Mouse (Mus musculus) heart, embryonic 16.5 days (tissue): ENCODE results near the gene Pla2g3. TPM values are rescaled to one million over a fixed set of nuclear protein-coding genes. Genes with fewer than 3 reads are reported as not detected.
A peak's percentile ranks its signal among the peaks of the same experiment; 100 is the strongest.

ENCODE experiments used
- ATAC-seq: fragments of 200-750 bp; cut with Nextera tagmentation; replicated peaks from 2 replicates; pipeline ENCODE4 v1.8.0; 2017; ENCODE audit warnings: moderate number of reproducible peaks; ENCODE audit not compliant: insufficient read depth, low FRiP score; ENCODE audit errors: extremely low read depth
- H3K27ac ChIP-seq: fragments of 300-500 bp; sonication (generic); 2 replicates; pipeline ENCODE4 v1.5.1; 2014; ENCODE audit warnings: mild to moderate bottlenecking, low read length, control low read depth, moderate library complexity
- H3K27me3 ChIP-seq: fragments of 300-500 bp; sonication (generic); 2 replicates; pipeline ENCODE4 v1.6.1; 2014; ENCODE audit warnings: low read length, mixed read lengths; ENCODE audit not compliant: control insufficient read depth, insufficient read depth
- H3K36me3 ChIP-seq: fragments of 300-500 bp; sonication (generic); 2 replicates; pipeline ENCODE4 v1.6.1; 2014; ENCODE audit not compliant: control insufficient read depth, insufficient read depth
- H3K4me1 ChIP-seq: fragments of 300-500 bp; sonication (generic); 2 replicates; pipeline ENCODE4 v1.6.1; 2014; ENCODE audit warnings: low read length, mixed read lengths; ENCODE audit not compliant: control insufficient read depth, insufficient read depth
- H3K4me2 ChIP-seq: fragments of 300-500 bp; sonication (generic); 2 replicates; pipeline ENCODE4 v1.6.1; 2014; ENCODE audit warnings: low read depth, mild to moderate bottlenecking, control low read depth, low read length
- H3K4me3 ChIP-seq: fragments of 300-500 bp; sonication (generic); 2 replicates; pipeline ENCODE4 v1.5.1; 2014; ENCODE audit warnings: mild to moderate bottlenecking, control low read depth, low read length
- H3K9ac ChIP-seq: fragments of 300-500 bp; sonication (generic); 2 replicates; pipeline ENCODE4 v1.6.1; 2014; ENCODE audit warnings: low read length, control low read depth
- H3K9me3 ChIP-seq: fragments of 300-500 bp; sonication (generic); replicated peaks from 2 replicates; pipeline ENCODE4 v1.6.1; 2016; ENCODE audit warnings: low read length; ENCODE audit not compliant: control insufficient read depth
- WGBS: fragments of 180-500 bp; shearing (Covaris S2); extraction: QIAGEN DNeasy Blood & Tissue Kit; methylation state at CpG from one replicate; pipeline ENCODE4 v1.1.7; 2014; 5-methylcytosine and 5-hydroxymethylcytosine counted together
- polyA plus RNA-seq: library from polyadenylated mRNA; unstranded; fragments of >200 nt; fragmentation: Nextera tagmentation; extraction: Ambion mirVana; gene quantifications from 2 replicates; pipeline ENCODE4 v1.2.1, GENCODE M21; 2015

The Pla2g3 gene
- polyA plus RNA-seq, 1 experiment from 2014 or later, result 0.20 TPM

DNA sequence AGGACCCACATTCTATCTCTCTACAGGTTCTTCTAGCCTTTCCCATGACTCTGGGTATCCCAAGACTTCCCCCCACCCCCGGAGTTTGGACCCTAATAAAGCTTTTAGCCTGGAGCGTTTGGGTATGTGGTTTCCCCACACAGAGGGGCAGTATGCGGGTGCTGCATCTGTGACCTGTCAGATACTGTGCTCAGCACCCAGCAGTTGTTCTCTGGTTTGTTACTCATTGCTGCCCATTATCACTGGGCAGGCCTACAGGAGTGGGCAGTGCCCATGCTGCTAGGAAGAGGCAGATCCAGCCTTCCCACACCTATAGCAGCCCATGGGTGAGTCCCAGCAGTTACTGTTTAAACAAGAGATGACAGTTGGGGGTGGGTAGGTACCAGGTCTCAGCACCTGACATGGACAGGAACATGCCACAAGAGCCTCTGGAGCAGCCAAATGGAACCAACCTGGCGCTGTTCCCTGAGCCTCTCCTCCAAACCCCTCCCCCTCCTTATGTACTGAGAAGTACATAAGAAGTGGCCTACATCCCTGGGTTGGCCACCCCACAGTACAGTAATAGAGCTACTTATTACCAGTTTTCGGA, 48.8 kb downstream of the Pla2g3 start:
- 91% methylated on average over 5 of the region's 5 CpGs for WGBS
- H3K4me3 ChIP-seq, result peak overlapping the region; percentile 83
- H3K9ac ChIP-seq, result peak overlapping the region; percentile 76
- ATAC-seq, result no peak
- peak overlapping the region; percentile 95 for H3K27ac ChIP-seq
- peak overlapping the region; percentile 70 for H3K4me2 ChIP-seq
- no peaks in the 10 kb centered on the region for H3K9me3 ChIP-seq
- H3K36me3 ChIP-seq, result peaks cover 21% of the 10 kb centered on the region
- peaks cover 36% of the 10 kb centered on the region for H3K4me1 ChIP-seq
- H3K27me3 ChIP-seq, result no peaks in the 10 kb centered on the region

- Histone ChIP-seq H3K4me3 (peak overlapping the region; percentile 83), H3K27ac (no peak overlapping the region), H3K36me3 (peaks cover 13% of the 10 kb centered on the region), H3K9me3 (no peaks in the 10 kb centered on the region), H3K9ac (peak overlapping the region; percentile 89), H3K4me2 (peak overlapping the region; percentile 70), H3K4me1 (peaks cover 36% of the 10 kb centered on the region), H3K27me3 (no peaks in the 10 kb centered on the region)
- ATAC-seq, result no peak
- 64% methylated on average over 3 of the region's 3 CpGs for WGBS
These were observed 49.6 kb downstream of the Pla2g3 start for GRCm38 (mm10) chr11:3537711-3538110.

- Histone ChIP-seq H3K9ac (peak overlapping the region; percentile 89), H3K4me1 (peaks cover 39% of the 10 kb centered on the region), H3K4me2 (peak overlapping the region; percentile 70), H3K9me3 (no peaks in the 10 kb centered on the region), H3K36me3 (peaks cover 9% of the 10 kb centered on the region; the same call in 1 of the 2 replicates), H3K27ac (peak overlapping the region; percentile 72), H3K27me3 (no peaks in the 10 kb centered on the region), H3K4me3 (peak overlapping the region; percentile 83)
- 46% methylated on average over 4 of the region's 4 CpGs for WGBS
- ATAC-seq, result no peak
These were observed 50.3 kb downstream of the Pla2g3 start for GRCm38 (mm10) chr11:3538341-3538740.

GRCm38 (mm10) chr11:3539111-3539825, 51.2 kb downstream of the Pla2g3 start:
- Histone ChIP-seq H3K27ac (peak overlapping the region; percentile 72), H3K9ac (peak overlapping the region; percentile 89), H3K27me3 (no peaks in the 10 kb centered on the region), H3K4me3 (peak overlapping the region; percentile 83), H3K4me1 (peaks cover 43% of the 10 kb centered on the region), H3K36me3 (peaks cover 4% of the 10 kb centered on the region; the same call in 1 of the 2 replicates), H3K9me3 (no peaks in the 10 kb centered on the region), H3K4me2 (peak overlapping the region; percentile 70)
- WGBS, result 4% methylated on average over 33 of the region's 33 CpGs
- ATAC-seq, result peak; percentile 84

DNA sequence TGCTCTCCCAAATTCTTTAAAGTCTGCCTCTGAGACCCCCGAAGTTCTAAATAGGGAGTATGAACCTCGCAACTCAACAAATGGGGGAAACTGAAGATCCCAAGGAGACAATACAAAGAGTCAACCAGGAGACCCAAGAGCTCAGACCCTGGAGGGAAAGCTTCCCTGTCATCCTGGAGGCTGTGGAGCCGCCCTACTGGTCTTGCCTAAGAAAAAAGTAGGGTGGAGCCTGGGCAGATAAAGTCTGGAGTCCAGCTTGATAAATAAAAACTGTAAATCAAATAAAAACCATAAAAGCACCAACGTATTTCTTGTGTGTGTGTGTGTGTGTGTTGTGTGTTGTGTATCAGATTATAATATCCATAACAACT, 51.7 kb downstream of the Pla2g3 start:
- ATAC-seq, result no peak
- WGBS, result 75% methylated on average over 4 of the region's 4 CpGs
- Histone ChIP-seq H3K27ac (no peak overlapping the region), H3K9me3 (0 out of 2 replicates have a peak, but pooled peaks cover 4% of the 10 kb centered on the region), H3K27me3 (no peaks in the 10 kb centered on the region), H3K4me3 (peak overlapping the region; percentile 83), H3K4me2 (peak overlapping the region; percentile 70), H3K36me3 (no peaks in the 10 kb centered on the region), H3K4me1 (peaks cover 38% of the 10 kb centered on the region), H3K9ac (no peak overlapping the region)

DNA sequence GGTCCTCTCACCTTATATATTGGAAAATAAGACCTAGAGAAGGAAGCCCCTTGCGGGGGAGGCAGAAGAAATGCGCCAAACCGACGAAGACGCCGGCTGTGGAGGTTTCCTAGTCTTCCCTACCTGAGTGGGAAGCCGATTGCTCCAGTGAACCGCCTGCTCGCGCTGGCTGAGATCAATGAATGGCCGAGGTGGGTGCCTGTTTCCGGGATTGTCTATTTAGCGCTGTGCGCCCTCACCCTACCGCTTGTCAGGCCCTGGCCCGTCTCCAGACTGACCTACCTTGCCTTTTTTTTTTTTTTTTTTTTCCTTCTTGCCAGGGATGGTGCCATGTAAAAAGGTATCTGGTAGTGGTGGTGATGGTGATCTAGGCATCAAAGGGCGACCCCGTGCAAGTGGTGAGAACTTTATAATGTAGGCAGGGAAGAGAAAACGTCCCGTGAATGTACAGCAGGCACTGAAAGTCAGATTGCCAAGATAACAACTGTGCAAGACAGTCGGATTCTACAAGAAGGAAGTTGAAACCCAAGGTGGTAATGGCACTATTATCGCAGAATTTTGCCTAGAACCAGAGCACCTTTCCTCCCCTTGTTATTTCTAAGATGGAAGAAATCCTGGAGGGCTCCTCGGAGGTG, 52.5 kb downstream of the Pla2g3 start, which contains the start of gene Smtn:
Gene Smtn (minus strand): TSS at position 162 of the 635 bp plus-strand sequence.
- H3K9ac ChIP-seq, result peak within 1 kb of the TSS; percentile 65
- 85% methylated on average over 23 of the region's 23 CpGs for WGBS
- no peaks in the 10 kb centered on the region for H3K36me3 ChIP-seq
- H3K4me3 ChIP-seq, result peak within 1 kb of the TSS; percentile 83
- H3K27me3 ChIP-seq, result no peaks in the 10 kb centered on the region
- H3K4me2 ChIP-seq, result peak within 1 kb of the TSS; percentile 70
- ATAC-seq, result no peak
- peaks cover 34% of the 10 kb centered on the region for H3K4me1 ChIP-seq
- H3K27ac ChIP-seq, result peak within 1 kb of the TSS; percentile 56; the same call in 1 of the 2 replicates
- H3K9me3 ChIP-seq, result 0 out of 2 replicates have a peak, but pooled peaks cover 4% of the 10 kb centered on the region

DNA sequence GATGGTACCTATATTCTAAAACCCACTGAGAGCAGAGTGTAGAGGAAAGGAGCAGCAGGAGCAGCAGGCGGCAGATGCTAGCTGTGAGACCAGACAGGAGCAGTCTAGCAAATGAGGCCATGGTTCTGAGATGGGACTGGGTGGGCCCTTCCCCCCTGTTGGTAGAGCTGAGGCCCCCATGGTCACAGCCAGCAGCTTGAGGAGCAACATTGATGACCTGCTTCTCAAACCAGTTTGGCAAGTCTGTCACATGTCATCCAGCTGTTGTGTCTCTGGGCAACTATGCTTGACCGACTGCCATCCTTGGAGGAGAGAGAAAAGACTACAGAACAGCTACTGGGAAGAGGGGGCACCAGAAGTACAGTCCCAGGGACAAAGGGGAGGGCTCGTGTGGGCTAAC, 53.8 kb downstream of the Pla2g3 start:
- Histone ChIP-seq H3K4me1 (peaks cover 32% of the 10 kb centered on the region), H3K36me3 (no peaks in the 10 kb centered on the region), H3K27ac (no peak overlapping the region), H3K4me3 (no peak overlapping the region), H3K9me3 (0 out of 2 replicates have a peak, but pooled peaks cover 4% of the 10 kb centered on the region), H3K27me3 (no peaks in the 10 kb centered on the region), H3K4me2 (no peak overlapping the region), H3K9ac (no peak overlapping the region)
- ATAC-seq, result no peak
- 76% methylated on average over 3 of the region's 3 CpGs for WGBS

GRCm38 (mm10) chr11:3543001-3543400, 54.9 kb downstream of the Pla2g3 start:
- 0 out of 2 replicates have a peak overlapping the region, but pooled peaks have one; percentile 18 for H3K9ac ChIP-seq
- no peak overlapping the region for H3K4me3 ChIP-seq
- H3K4me2 ChIP-seq, result no peak overlapping the region
- no peak for ATAC-seq
- peak overlapping the region; percentile 62 for H3K27ac ChIP-seq
- WGBS, result 30% methylated on average over 5 of the region's 5 CpGs
- H3K4me1 ChIP-seq, result peaks cover 25% of the 10 kb centered on the region
- no peaks in the 10 kb centered on the region for H3K36me3 ChIP-seq
- H3K9me3 ChIP-seq, result 0 out of 2 replicates have a peak, but pooled peaks cover 4% of the 10 kb centered on the region
- H3K27me3 ChIP-seq, result no peaks in the 10 kb centered on the region
